In genomic region chr13:30136923-30137629, GRCm38 (mm10) we compare ENCODE assay signal across 8 mouse cellular contexts. TPM values are rescaled to one million over a fixed set of nuclear protein-coding genes. Genes with fewer than 3 reads are reported as not detected.
DNase-seq lines count a peak whose midpoint lies in the region; ATAC-seq lines count a peak whose summit lies in the region.

No protein-coding gene starts in this region.

- peak overlapping the region; percentile 55; the same call in 1 of the 2 replicates for H3K9ac ChIP-seq in liver, embryonic 12.5 days

- WGBS in liver, embryonic 12.5 days (ENCODE audit: insufficient replicate concordance): 32% methylated on average over 13 of the region's 13 CpGs

- no peaks in the 10 kb centered on the region for H3K9me3 ChIP-seq in liver, embryonic 12.5 days (replicated peaks)

- peaks cover 42% of the 10 kb centered on the region for H3K27me3 ChIP-seq in liver, embryonic 12.5 days (replicated peaks)

- no peak for ATAC-seq in liver, embryonic 12.5 days

- H3K36me3 ChIP-seq in liver, embryonic 12.5 days: no peaks in the 10 kb centered on the region

- peaks cover 13% of the 10 kb centered on the region for H3K4me1 ChIP-seq in liver, embryonic 12.5 days

- intact Hi-C loops in left cerebral cortex, postnatal 36 days (cut with DNase I): no loop called here

- H3K27ac ChIP-seq in liver, embryonic 12.5 days: no peak overlapping the region

- peak; percentile 12 for DNase-seq in embryo, embryonic 11 days
- no peak for DNase-seq in embryo, embryonic 10 days (ENCODE audit: low spot score)
- DNase-seq in urinary bladder, postnatal 14 days (ENCODE audit: low spot score): peak; percentile 17
- no peak for DNase-seq in urinary bladder, postnatal 25 days (ENCODE audit: low spot score)
- DNase-seq in urinary bladder, postnatal 36 days (ENCODE audit: low spot score in 2 of 2): no peak
- no peak for DNase-seq in left cerebral cortex, postnatal 36 days (ENCODE audit: low spot score in 2 of 2)
- DNase-seq in layer of hippocampus, adult 8-10 months (ENCODE audit: low spot score in 2 of 2): no peak

- peak overlapping the region; percentile 84 for H3K4me2 ChIP-seq in liver, embryonic 12.5 days

- H3K4me3 ChIP-seq in liver, embryonic 12.5 days: peak overlapping the region; percentile 60

RNA-seq across cellular contexts. Expression of gene Mboat1, which starts 0.8 kb away (rescaled TPM):
- polyA plus RNA-seq in liver, embryonic 12.5 days (2016; fragmentation: Nextera tagmentation; extraction: Ambion mirVana): 2.6 TPM in 2 replicates
- total RNA-seq in left cerebral cortex, postnatal 36 days (2021): 1 to 10 TPM in 1 of 2 experiments, under 1 TPM in 1; 0.75 to 1.1 TPM
- total RNA-seq in layer of hippocampus, adult 8-10 months (2022): 1 to 10 TPM; 1.5 to 2.9 (median 2.6) TPM

Comparison
In these comparisons a context has a peak if more than half of its experiments do, and no peak if none do; other contexts are left out.
1. DNase-seq: peak in embryo, embryonic 11 days (single experiment) and urinary bladder, postnatal 14 days (single experiment); none in embryo, embryonic 10 days (single experiment), urinary bladder, postnatal 25 days (single experiment), urinary bladder, postnatal 36 days (0 of 2), left cerebral cortex, postnatal 36 days (0 of 2) and layer of hippocampus, adult 8-10 months (0 of 2).